Mouse (Mus musculus) fat pad, adult 2 months (tissue): ENCODE data around the gene Phlpp1.
A peak's percentile ranks its signal among the peaks of the same experiment; 100 is the strongest.

Experiments
- DNase-seq: peaks from one replicate; pipeline ENCODE4 v3.0.0-alpha.2; 2011; ENCODE audit warnings: low read depth, low spot score; ENCODE audit errors: extremely low read depth

Gene Phlpp1

GRCm38 (mm10) chr1:106171241-106172220 is at the start of gene Phlpp1:
Phlpp1 (plus strand) TSS chr1:106171752.
- DNase-seq = peak; percentile 95

DNA sequence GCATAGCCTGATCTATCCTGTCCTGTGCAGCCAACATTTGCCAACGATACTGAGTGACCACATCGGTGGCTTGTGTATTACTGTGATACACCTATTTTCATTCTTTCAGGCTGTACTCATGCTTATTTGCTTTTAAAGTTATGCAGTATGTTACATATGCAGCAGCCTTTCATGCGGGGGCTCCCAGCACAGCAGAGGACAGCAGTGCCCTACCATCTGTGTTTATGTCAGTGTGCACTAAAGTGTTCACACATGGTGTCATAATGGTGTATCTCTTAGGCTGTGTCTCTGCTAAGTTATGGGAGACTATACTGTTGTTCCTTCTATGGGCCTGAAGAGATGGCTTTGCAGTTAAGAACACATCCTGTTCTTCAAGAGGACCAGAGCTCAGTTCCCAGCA is 45.0 kb upstream of the Phlpp1 start:
- DNase-seq = no peak

GRCm38 (mm10) chr1:106131697-106132349 is 39.7 kb upstream of the Phlpp1 start:
- no peak for DNase-seq

- DNase-seq = no peak
Observed at GRCm38 (mm10) chr1:106132350-106132700, 39.2 kb upstream of the Phlpp1 start.

- DNase-seq = no peak
Observed at GRCm38 (mm10) chr1:106138691-106139090, 32.9 kb upstream of the Phlpp1 start.

- DNase-seq = no peak
Observed at GRCm38 (mm10) chr1:106139137-106139536, 32.4 kb upstream of the Phlpp1 start.

GRCm38 (mm10) chr1:106142010-106142409 is 29.5 kb upstream of the Phlpp1 start:
- DNase-seq = no peak

DNA sequence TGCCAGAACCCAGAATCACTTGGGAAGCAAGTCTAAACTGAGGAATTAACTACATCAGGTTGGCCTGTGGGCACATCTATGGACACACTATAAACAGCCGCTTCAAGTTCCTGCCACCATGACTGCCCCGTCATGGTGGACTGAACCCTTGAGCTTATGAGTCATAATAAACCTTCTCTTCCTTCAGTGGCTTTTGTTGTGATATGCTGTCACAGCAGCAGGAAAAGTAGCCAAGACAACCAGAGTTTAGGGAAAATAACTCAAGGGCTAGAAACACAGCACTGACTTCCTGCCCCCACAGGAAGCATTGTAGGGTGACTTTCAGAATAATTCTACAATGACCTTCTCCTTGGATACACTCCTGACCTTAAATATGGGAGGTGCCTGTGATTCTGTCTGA is 27.0 kb upstream of the Phlpp1 start:
- no peak for DNase-seq

DNA sequence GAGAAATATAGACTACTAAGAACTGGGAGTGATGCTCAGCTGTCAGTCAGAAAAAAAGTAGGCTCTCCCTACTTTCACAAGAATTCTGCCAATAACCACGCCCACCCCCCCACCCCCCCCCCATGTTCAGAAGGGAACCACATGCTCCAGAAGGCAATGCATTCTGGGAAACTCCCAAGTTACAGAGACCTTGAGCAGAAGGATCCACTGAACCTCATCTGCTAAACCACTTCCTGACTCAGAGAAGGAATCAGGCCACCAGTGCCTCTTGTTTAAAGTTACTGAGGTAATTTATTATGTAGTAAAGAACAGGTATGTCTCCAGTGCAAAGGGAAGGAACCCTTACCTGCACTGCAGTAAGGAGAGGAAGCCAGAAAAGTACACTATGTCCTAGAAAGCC is 26.5 kb upstream of the Phlpp1 start:
- no peak for DNase-seq

GRCm38 (mm10) chr1:106145565-106146190 is 25.9 kb upstream of the Phlpp1 start:
- no peak for DNase-seq

- DNase-seq = no peak
Observed at GRCm38 (mm10) chr1:106148386-106149380, 22.9 kb upstream of the Phlpp1 start.

DNA sequence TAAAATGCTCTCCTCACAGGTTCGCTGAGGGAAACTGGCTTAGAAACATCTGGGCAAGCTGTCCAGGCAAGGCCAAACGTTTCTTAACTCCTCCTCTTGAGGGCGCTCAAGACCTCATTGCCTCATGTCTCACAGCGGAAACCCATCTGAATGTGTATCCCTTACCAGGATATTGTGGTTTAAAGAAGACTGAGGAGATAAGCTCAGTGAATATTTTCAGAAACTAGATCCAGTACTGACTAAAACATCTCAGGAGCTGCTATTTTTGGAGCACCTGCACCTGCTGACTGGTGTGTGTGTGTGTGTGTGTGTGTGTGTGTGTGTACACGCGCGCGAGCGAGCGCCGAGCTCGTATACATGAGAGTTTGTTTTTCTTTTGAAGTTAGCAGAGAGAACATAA is 19.7 kb upstream of the Phlpp1 start:
- no peak for DNase-seq

GRCm38 (mm10) chr1:106152742-106153141 is 18.8 kb upstream of the Phlpp1 start:
- DNase-seq = no peak

- no peak for DNase-seq
Observed at GRCm38 (mm10) chr1:106154590-106154989, 17.0 kb upstream of the Phlpp1 start.

GRCm38 (mm10) chr1:106155087-106155567 is 16.4 kb upstream of the Phlpp1 start:
- DNase-seq = no peak

- no peak for DNase-seq
Observed at GRCm38 (mm10) chr1:106155702-106156101, 15.8 kb upstream of the Phlpp1 start.

DNA sequence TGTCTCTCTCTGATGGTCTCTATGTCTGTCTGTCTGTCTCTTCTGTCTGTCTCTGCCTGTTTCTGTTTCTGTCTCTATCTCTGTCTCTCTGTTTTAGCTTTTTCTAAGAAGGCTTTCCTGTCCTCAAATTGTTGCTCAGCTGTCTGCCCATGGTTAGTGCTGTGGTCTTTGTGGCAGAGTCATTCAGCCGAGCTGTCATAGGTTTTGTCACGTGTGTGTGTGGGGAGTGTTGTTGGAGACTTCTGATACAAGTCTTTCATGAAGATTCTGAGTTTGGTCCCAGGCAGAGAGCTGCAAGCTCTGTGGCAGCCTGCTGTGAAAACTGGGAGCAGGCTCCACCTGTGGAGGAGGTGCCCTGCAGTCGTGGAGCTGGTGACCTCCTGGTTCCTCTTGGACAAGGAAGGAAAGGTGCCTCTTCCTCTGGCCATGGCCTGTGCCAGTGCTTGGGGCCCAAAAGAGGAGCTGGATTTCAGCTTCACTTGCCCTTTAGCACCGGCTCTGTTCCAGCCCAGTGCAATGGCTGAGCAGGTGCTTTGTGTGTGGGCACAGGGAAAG is 13.5 kb upstream of the Phlpp1 start:
- no peak for DNase-seq

- no peak for DNase-seq
Observed at GRCm38 (mm10) chr1:106159667-106160066, 11.9 kb upstream of the Phlpp1 start.

- DNase-seq = no peak
Observed at GRCm38 (mm10) chr1:106160916-106161315, 10.6 kb upstream of the Phlpp1 start.

DNA sequence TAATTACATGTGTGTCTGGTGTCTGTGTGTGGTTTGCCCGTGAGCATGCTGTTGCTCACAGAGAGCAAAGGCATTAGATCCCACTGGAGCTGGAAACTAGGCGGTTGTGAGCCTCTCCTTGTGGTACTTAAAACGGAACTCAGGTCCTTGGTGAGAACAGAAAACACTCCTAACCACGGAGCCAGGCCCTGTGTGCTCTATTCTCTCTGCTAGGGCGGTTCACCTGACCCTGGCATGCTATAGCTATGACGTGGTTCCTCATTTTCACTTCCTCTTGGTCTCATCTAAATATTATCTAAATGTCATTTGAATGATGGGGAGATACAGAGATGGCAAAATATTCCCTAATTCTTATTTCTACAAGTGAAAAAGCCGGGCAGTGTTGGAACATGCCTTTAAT is 9.0 kb upstream of the Phlpp1 start:
- no peak for DNase-seq
